Mouse (Mus musculus): ENCODE measurements around the gene Aen. TPM values are rescaled to one million over a fixed set of nuclear protein-coding genes. Genes with fewer than 3 reads are reported as not detected.
A peak's percentile ranks its signal among the peaks of the same experiment; 100 is the strongest.

Gene Aen
- polyA plus RNA-seq, 1 experiment from 2014 or later = 55.7 TPM

DNA sequence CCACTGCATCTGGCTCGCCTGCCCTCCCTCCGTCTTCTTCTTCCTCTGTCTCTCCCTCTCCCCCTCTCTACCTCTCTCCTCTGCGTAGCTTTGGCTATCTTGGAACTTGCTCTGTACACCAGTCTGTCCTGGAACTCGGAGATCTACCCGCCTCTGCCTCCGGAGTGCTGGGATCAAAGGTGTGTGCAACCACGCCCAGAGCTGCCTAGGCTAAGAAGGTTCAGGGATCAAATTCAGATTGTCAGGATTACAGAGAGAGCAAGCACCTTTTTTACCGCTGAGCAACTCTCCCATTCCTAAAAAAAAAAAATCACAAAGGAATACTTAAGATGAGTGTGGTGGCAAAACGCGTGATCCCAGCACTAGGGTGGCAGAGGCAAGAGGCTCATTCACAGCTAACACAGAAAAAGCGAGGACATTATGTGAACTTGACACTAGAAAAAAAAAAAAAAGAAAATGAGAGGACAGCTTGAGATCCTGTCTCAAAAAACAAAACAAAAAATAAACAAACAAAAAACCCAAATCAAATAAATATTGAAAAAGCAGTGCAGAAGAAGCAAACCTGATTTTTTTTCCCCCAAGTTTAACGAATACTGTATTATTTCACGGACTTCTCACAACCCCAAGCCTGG lies 517 bp upstream of the Aen start:
- ATAC-seq (ENCODE audit: low FRiP score) = no peak
- no peaks in the 10 kb centered on the region for H3K36me3 ChIP-seq
- H3K27ac ChIP-seq (replicated peaks) = peak overlapping the region; percentile 64; the same call in 1 of the 2 replicates
- 53% methylated on average over 13 of the region's 13 CpGs for WGBS
- peak overlapping the region; percentile 99 for H3K4me3 ChIP-seq (replicated peaks)
- H3K9ac ChIP-seq (replicated peaks) = peak overlapping the region; percentile 77
- peak overlapping the region; percentile 87 for H3K4me2 ChIP-seq
- no peaks in the 10 kb centered on the region for H3K27me3 ChIP-seq (replicated peaks)
- H3K9me3 ChIP-seq (replicated peaks) = no peaks in the 10 kb centered on the region
- peaks cover 24% of the 10 kb centered on the region for H3K4me1 ChIP-seq

DNA sequence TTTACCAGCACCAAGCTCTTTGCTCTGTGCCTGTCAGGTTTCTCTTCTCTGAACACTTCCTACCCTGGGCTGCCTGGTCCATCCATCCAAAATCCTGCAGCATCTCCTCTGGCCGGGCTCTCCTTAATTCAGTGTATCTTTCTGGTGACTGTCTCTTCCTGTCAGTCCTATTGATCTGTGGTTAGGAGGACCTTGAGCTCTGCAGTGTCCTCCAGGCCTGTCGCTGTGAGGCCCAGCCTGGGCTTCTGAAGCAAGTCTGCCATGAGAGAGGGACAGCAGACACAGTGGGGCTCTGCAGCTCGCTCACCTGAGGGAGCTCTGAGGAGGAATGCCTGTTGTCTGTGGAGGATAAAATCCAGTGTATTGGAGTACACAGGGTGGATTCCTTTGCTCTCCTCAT lies 1.9 kb downstream of the Aen start:
- WGBS = 97% methylated on average over 3 of the region's 3 CpGs
- H3K9me3 ChIP-seq (replicated peaks) = no peaks in the 10 kb centered on the region
- no peak overlapping the region for H3K4me3 ChIP-seq (replicated peaks)
- H3K36me3 ChIP-seq = peaks cover 6% of the 10 kb centered on the region; the same call in 1 of the 2 replicates
- no peak overlapping the region for H3K4me2 ChIP-seq
- no peak for ATAC-seq (ENCODE audit: low FRiP score)
- no peaks in the 10 kb centered on the region for H3K27me3 ChIP-seq (replicated peaks)
- H3K27ac ChIP-seq (replicated peaks) = no peak overlapping the region
- H3K9ac ChIP-seq (replicated peaks) = no peak overlapping the region
- peaks cover 21% of the 10 kb centered on the region for H3K4me1 ChIP-seq

DNA sequence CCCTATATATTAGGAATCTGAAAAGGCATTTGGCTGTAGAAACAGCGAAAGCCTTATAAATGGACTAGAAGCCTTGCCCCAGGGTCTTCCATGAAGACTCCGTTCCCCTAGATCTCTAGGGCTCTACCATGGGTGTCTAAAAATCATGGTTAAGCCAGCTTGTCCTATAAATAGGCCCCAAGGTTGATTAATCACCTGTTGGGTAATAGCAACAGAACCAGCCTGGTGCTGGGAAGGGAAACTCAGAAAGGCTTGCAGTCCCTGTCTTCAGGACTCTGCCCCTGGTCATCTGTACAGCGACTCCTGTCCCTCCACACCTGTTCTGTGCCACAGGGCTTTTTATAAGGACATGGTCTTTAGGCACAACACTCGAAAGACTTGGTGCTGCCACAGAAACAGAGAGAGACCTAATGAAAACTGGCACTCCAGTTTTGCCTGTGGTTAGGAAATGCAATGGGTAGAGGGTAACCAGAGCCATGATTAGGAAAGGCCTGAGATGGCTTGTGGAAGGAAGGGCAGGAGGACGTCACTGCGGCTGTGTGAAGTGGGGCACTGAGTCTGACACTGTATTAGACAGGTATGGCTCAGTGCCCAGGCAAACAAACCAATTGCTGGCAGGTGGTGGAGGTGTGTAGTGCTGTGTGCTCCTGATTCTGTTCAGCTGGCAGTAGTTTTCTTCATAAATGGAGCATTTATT lies 7.7 kb downstream of the Aen start:
- Histone ChIP-seq H3K27ac (replicated peaks) (no peak overlapping the region), H3K27me3 (replicated peaks) (no peaks in the 10 kb centered on the region), H3K4me2 (no peak overlapping the region), H3K4me1 (no peaks in the 10 kb centered on the region), H3K4me3 (replicated peaks) (no peak overlapping the region), H3K9me3 (replicated peaks) (no peaks in the 10 kb centered on the region), H3K9ac (replicated peaks) (no peak overlapping the region), H3K36me3 (peaks cover 36% of the 10 kb centered on the region)
- WGBS = 96% methylated on average over 6 of the region's 6 CpGs
- no peak for ATAC-seq (ENCODE audit: low FRiP score)

DNA sequence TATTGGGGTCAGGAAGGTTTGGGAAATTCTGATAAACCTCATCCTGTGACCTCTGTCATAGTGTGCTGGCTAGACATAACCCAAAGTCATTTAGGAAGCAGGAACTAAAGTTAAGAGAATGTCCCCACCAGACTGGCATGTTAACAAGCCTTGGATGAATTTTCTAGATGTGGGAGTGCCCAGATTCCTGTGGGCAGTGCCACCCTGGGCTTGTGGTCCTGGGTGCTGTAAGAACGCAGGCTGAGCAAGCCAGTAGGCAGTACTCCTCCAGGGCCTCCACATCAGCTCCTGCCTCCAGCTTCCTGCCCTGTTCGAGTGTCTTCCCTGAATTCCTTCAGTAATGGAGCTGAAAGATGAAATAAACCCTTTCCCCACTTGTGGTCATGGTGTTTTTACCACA lies 8.5 kb downstream of the Aen start:
- ATAC-seq (ENCODE audit: low FRiP score) = no peak
- H3K4me2 ChIP-seq = no peak overlapping the region
- no peak overlapping the region for H3K4me3 ChIP-seq (replicated peaks)
- peaks cover 38% of the 10 kb centered on the region for H3K36me3 ChIP-seq
- WGBS = 89% methylated on average over 2 of the region's 2 CpGs
- H3K9ac ChIP-seq (replicated peaks) = no peak overlapping the region
- H3K27me3 ChIP-seq (replicated peaks) = no peaks in the 10 kb centered on the region
- no peaks in the 10 kb centered on the region for H3K4me1 ChIP-seq
- H3K27ac ChIP-seq (replicated peaks) = no peak overlapping the region
- no peaks in the 10 kb centered on the region for H3K9me3 ChIP-seq (replicated peaks)

DNA sequence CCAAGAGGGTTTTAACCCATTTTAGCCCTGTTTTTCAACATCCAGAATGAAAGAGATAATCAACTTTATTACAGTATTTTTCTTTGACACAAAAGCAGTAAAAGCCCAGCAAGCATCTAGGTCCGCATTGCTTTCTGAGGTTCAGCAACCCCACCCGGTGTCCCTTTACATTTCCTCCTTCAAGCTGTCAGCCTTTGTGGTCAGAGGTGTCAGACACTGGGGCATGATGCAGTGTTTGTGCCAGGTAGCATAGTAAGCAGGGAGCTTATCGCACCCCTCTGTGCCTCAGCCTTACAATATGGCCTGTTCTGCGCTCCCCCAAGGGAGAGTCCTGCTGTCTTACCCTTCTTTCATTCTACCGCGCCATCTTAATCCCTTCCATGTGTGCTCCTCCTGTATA lies 13.4 kb downstream of the Aen start:
- Histone ChIP-seq H3K9ac (replicated peaks) (no peak overlapping the region), H3K4me2 (no peak overlapping the region), H3K36me3 (peaks cover 23% of the 10 kb centered on the region), H3K4me3 (replicated peaks) (no peak overlapping the region), H3K9me3 (replicated peaks) (no peaks in the 10 kb centered on the region), H3K27ac (replicated peaks) (no peak overlapping the region), H3K27me3 (replicated peaks) (no peaks in the 10 kb centered on the region), H3K4me1 (peaks cover 15% of the 10 kb centered on the region; the same call in 1 of the 2 replicates)
- ATAC-seq (ENCODE audit: low FRiP score) = no peak
- WGBS = 90% methylated on average over 6 of the region's 6 CpGs

DNA sequence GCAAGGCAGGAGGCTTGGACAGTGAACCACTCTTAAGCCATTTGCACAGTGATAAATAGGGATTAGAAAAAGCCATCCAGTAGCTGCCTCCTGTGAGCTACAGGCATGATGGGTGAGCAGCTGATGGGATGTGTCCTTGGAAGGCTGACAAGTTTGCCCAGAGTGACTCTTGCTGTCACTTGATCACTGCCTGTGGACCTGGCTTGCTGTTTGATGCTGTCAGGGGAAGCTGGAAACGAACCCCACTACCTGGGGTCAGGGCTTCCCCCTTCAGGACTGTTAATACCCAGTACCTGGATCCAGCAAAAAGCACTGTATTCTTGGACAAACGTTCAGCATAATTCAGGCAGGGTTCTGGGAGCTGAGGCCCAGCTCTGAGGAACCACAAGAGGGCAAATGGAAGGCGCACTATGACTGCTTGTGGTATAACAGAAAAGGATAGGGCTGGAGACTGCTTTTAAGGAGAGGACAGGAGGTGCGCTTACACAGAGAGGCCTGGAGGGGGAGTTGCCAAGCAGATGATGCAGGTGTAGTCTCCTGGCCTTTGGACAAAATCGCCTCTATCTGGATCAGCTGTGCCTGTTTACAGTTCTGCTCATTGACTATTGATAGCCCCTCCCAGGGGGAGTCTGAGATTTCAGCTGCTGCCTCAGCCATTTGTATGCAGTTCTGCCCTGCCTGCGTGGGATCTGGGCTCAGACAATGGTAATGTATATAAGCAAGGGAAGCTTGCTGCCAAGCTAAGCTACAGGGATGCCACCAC lies 14.9 kb downstream of the Aen start:
- H3K36me3 ChIP-seq = peaks cover 19% of the 10 kb centered on the region
- peaks cover 17% of the 10 kb centered on the region; the same call in 1 of the 2 replicates for H3K4me1 ChIP-seq
- no peaks in the 10 kb centered on the region for H3K27me3 ChIP-seq (replicated peaks)
- WGBS = 39% methylated on average over 6 of the region's 6 CpGs
- H3K9ac ChIP-seq (replicated peaks) = no peak overlapping the region
- H3K27ac ChIP-seq (replicated peaks) = no peak overlapping the region
- H3K9me3 ChIP-seq (replicated peaks) = no peaks in the 10 kb centered on the region
- H3K4me2 ChIP-seq = no peak overlapping the region
- no peak overlapping the region for H3K4me3 ChIP-seq (replicated peaks)
- ATAC-seq (ENCODE audit: low FRiP score) = no peak

DNA sequence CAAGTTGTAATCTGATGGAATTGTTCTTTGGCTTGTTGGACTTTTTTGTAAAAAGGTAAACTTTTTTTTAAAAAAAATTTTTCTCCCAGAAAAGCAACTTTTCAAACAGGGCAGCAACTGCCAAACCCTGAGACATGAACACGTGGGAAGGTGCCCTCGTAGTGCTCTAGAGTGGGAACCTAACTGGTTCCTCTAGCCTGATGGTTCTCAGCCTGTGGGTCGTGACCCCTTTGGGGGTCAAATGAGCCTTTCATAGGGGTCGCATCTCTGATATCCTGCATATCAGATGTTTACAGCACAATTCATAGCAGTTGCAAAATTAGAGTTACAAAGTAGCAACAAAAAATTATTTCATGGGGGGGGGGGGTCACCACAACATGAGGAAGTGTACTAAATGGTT lies 15.6 kb downstream of the Aen start:
- Histone ChIP-seq H3K27ac (replicated peaks) (no peak overlapping the region), H3K4me1 (peaks cover 17% of the 10 kb centered on the region; the same call in 1 of the 2 replicates)

DNA sequence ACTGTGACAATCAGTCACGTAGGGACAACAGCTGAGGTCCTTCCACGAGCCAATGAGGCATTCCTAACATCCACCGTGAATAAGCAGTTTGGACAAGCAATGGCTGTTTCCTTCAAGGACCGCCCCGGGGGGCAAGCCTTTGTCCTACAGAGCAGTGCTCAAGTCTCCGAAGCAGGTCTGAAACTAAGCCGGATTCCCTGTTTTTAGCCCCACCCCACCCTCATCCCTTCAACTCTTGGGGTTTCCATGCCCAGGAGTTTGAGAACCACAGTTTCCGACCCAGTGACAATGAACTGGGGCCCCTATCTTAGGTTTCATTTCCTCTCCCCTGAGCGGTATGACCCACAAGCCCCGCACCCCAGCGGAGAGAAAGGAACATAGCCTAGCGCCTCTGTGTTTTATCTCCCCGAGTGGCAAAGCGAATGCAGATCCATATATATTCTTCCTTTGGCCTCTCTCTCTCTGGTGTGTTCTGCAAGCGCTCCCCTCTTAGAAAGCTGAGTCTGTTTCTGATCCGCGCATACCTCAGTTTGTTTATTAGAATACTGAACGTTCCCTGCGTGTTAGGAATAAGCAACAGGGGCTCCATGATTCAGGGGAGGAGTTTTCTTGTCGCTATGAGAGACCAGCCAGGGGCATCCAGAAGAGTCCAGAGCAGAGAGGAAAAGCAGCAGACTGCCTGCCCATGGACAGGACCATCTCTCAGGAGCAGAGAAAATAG lies 16.8 kb downstream of the Aen start:
- no peak overlapping the region for H3K27ac ChIP-seq (replicated peaks)
- no peak overlapping the region; the same call in 1 of the 2 replicates for H3K4me3 ChIP-seq (replicated peaks)
- no peaks in the 10 kb centered on the region for H3K27me3 ChIP-seq (replicated peaks)
- H3K9me3 ChIP-seq (replicated peaks) = no peaks in the 10 kb centered on the region
- 0 out of 2 replicates have a peak, but pooled peaks have one; percentile 16 for ATAC-seq (ENCODE audit: low FRiP score)
- 15% methylated on average over 20 of the region's 20 CpGs for WGBS
- H3K9ac ChIP-seq (replicated peaks) = no peak overlapping the region
- H3K4me2 ChIP-seq = peak overlapping the region; percentile 48
- H3K4me1 ChIP-seq = peaks cover 17% of the 10 kb centered on the region; the same call in 1 of the 2 replicates
- peaks cover 3% of the 10 kb centered on the region; the same call in 1 of the 2 replicates for H3K36me3 ChIP-seq

More for the DNA sequence above, 15.6 kb downstream of the Aen start:
- peaks cover 13% of the 10 kb centered on the region for H3K36me3 ChIP-seq
- no peaks in the 10 kb centered on the region for H3K9me3 ChIP-seq (replicated peaks)
- H3K27me3 ChIP-seq (replicated peaks) = no peaks in the 10 kb centered on the region
- ATAC-seq (ENCODE audit: low FRiP score) = no peak
- H3K9ac ChIP-seq (replicated peaks) = no peak overlapping the region
- no peak overlapping the region for H3K4me3 ChIP-seq (replicated peaks)
- WGBS = 93% methylated on average over 4 of the region's 4 CpGs
- no peak overlapping the region for H3K4me2 ChIP-seq

DNA sequence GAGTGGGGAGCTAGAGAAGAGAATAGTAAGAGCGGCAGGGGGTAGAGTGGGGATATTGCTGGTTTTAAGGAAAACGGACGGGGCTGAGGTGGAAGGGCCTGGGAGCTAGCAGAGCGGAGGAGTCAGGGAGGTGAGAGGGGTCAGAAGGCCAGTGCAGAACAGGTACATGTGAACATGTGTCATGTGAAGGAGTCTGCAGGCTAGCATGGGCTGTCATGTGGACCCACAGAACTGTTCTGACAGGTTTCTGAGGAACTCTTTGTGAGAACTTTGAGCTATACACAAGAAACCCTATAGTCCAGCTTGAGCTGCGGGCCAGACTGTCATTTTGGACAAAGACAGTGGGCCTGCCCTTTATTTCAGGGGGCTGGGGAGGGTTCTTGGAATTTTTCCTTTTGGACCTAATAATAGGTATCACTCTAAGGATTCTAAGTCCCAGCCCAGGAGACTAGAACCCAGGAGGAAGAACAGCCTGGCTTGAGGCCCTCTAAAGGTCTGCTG lies 17.4 kb downstream of the Aen start, which contains the start of gene Isg20:
Gene Isg20, plus strand, starts transcription at position 451 of the 501 bp plus-strand sequence.
- WGBS = 53% methylated on average over 5 of the region's 5 CpGs
- Histone ChIP-seq H3K9ac (replicated peaks) (no peak within 1 kb of the TSS), H3K4me2 (peak within 1 kb of the TSS; percentile 48), H3K27ac (replicated peaks) (no peak within 1 kb of the TSS), H3K4me1 (peaks cover 17% of the 10 kb centered on the region; the same call in 1 of the 2 replicates), H3K27me3 (replicated peaks) (no peaks in the 10 kb centered on the region), H3K9me3 (replicated peaks) (no peaks in the 10 kb centered on the region), H3K4me3 (replicated peaks) (no peak within 1 kb of the TSS; the same call in 1 of the 2 replicates), H3K36me3 (peaks cover 3% of the 10 kb centered on the region; the same call in 1 of the 2 replicates)
- no peak for ATAC-seq (ENCODE audit: low FRiP score)

DNA sequence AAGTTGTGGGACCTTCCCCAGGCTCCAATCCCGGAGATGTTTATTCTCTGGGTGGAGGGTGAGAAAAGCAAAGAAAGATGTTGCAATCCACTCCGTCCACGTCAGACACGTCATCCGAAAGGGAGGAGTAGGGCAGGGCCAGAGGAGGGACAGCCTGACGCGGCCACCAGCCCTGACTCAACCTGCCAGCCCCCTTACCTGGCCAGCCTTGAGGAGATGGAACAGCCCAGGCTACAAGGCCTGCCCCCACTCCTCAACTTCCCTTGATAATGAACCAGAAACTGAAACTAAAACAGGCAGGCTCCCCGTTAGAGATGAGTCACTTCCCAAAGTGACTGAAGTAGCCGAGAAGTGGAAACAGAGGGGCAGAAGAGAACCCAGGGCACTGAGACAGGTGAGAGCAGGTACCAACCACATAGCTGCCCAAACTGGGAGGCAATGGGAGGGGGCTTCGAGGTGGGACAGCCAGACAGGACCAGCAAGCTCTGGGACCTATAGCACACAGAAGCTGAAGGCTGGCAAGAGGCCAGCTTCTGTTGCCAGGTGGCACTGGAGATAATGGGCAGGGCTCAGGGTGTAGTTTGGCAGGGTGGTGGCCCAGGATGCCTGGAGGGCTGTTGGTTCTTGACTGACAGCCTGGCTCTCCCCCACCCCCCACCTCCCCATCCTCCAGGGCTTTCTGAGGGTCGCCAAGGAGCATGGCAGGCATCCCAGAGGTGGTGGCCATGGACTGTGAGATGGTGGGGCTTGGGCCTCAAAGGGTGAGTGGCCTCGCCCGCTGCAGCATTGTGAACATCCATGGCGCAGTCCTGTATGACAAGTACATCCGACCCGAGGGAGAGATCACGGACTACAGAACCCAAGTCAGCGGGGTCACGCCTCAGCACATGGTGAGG lies 18.2 kb downstream of the Aen start:
- no peaks in the 10 kb centered on the region for H3K36me3 ChIP-seq
- H3K27ac ChIP-seq (replicated peaks) = no peak overlapping the region
- H3K4me3 ChIP-seq (replicated peaks) = no peak overlapping the region
- H3K4me2 ChIP-seq = no peak overlapping the region
- no peak for ATAC-seq (ENCODE audit: low FRiP score)
- H3K27me3 ChIP-seq (replicated peaks) = no peaks in the 10 kb centered on the region
- peaks cover 17% of the 10 kb centered on the region; the same call in 1 of the 2 replicates for H3K4me1 ChIP-seq
- no peak overlapping the region for H3K9ac ChIP-seq (replicated peaks)
- 76% methylated on average over 19 of the region's 19 CpGs for WGBS
- no peaks in the 10 kb centered on the region for H3K9me3 ChIP-seq (replicated peaks)
